29 mouse cellular contexts compared by ENCODE assay signal in genomic region chr15:102179924-102180323, GRCm38 (mm10). TPM values are rescaled to one million over a fixed set of nuclear protein-coding genes. Genes with fewer than 3 reads are reported as not detected.
DNase-seq lines count a peak whose midpoint lies in the region; ATAC-seq and TF ChIP-seq lines count a peak whose summit lies in the region.
"Had no signal": no experiment of that assay in that cellular context is flagged by ENCODE, and none has a peak within 500 bp of the region (broad histone marks: within the 10 kb centered on the region; RNA-seq: fewer than 3 reads in every experiment).

No protein-coding gene starts in this region.

- no peak overlapping the region for H3K4me2 ChIP-seq in forebrain, postnatal 0 days (ENCODE audit: low read depth)
- H3K4me2 ChIP-seq in midbrain, embryonic 16.5 days (ENCODE audit: low read length) = no peak overlapping the region
- H3K4me2 ChIP-seq: forebrain, embryonic 15.5 days; heart, embryonic 12.5 days; hindbrain, embryonic 14.5 days; limb, embryonic 12.5 days; liver, embryonic 11.5 days; midbrain, embryonic 12.5 days had no signal

- H3K36me3 ChIP-seq in forebrain, embryonic 10.5 days (replicated peaks) = peaks cover 30% of the 10 kb centered on the region
- 0 out of 2 replicates have a peak, but pooled peaks cover 4% of the 10 kb centered on the region for H3K36me3 ChIP-seq in forebrain, postnatal 0 days (ENCODE audit: insufficient read depth)
- H3K36me3 ChIP-seq in E14TG2a.4 (ENCODE audit: insufficient read depth, low read length) = peaks cover 80% of the 10 kb centered on the region
- no peaks in the 10 kb centered on the region for H3K36me3 ChIP-seq in midbrain, embryonic 16.5 days (ENCODE audit: control insufficient read depth, insufficient read depth, low read length)
- H3K36me3 ChIP-seq: forebrain, embryonic 15.5 days had no signal

- no peaks in the 10 kb centered on the region for H3K27me3 ChIP-seq in forebrain, embryonic 10.5 days (ENCODE audit: poor library complexity, severe bottlenecking)
- no peaks in the 10 kb centered on the region for H3K27me3 ChIP-seq in forebrain, postnatal 0 days (ENCODE audit: insufficient read depth, low read length)
- no peaks in the 10 kb centered on the region for H3K27me3 ChIP-seq in E14TG2a.4 (ENCODE audit: insufficient read depth, low read length)
- no peaks in the 10 kb centered on the region for H3K27me3 ChIP-seq in midbrain, embryonic 16.5 days (ENCODE audit: control insufficient read depth, insufficient read depth, low read depth, low read length)
- H3K27me3 ChIP-seq: forebrain, embryonic 15.5 days; heart, embryonic 12.5 days; limb, embryonic 12.5 days; midbrain, embryonic 12.5 days had no signal

- H3K27ac ChIP-seq in forebrain, embryonic 10.5 days = peak overlapping the region; percentile 20; the same call in 1 of the 2 replicates
- no peak overlapping the region for H3K27ac ChIP-seq in forebrain, postnatal 0 days (ENCODE audit: low read depth, low read length)
- no peak overlapping the region for H3K27ac ChIP-seq in midbrain, embryonic 16.5 days (ENCODE audit: low read length)
- H3K27ac ChIP-seq: forebrain, embryonic 15.5 days; gastrocnemius, adult 2 months; heart, adult 2 months; hindbrain, embryonic 14.5 days; kidney, postnatal 0 days; layer of hippocampus, adult 2 months; left cerebral cortex, adult 2 months; limb, embryonic 12.5 days; midbrain, embryonic 12.5 days; stomach, postnatal 0 days had no signal

- H3K9me3 ChIP-seq in forebrain, embryonic 10.5 days = no peaks in the 10 kb centered on the region
- H3K9me3 ChIP-seq in forebrain, postnatal 0 days (ENCODE audit: low read length) = no peaks in the 10 kb centered on the region
- H3K9me3 ChIP-seq in E14TG2a.4 (ENCODE audit: low read length) = no peaks in the 10 kb centered on the region
- H3K9me3 ChIP-seq in midbrain, embryonic 16.5 days (replicated peaks; ENCODE audit: control insufficient read depth, low read length, poor library complexity, severe bottlenecking) = no peaks in the 10 kb centered on the region
- H3K9me3 ChIP-seq: forebrain, embryonic 15.5 days; heart, embryonic 12.5 days; limb, embryonic 12.5 days; midbrain, embryonic 12.5 days had no signal

- no peak for DNase-seq in forebrain, embryonic 10.5 days (ENCODE audit: extremely low spot score, low spot score)
- no peak for DNase-seq in forebrain, postnatal 0 days
- DNase-seq in kidney, adult 9 months = peak; percentile 47
- DNase-seq in kidney, adult 18-20 months = no peak
- DNase-seq in ZHBTc4 (ENCODE audit: low read depth, low spot score) = peak; percentile 34
- DNase-seq: adrenal gland, postnatal 10 days; cerebellum, adult 8-10 months; gastrocnemius, adult 2 months; gastrocnemius, postnatal 36 days; heart, adult 2 months; liver, postnatal 0 days; lung, postnatal 36 days; right cerebral cortex, postnatal 4 days; thymus, adult 18-20 months; thymus, postnatal 25 days had no signal

- TF ChIP-seq CTCF in forebrain, postnatal 0 days (IDR thresholded peaks at IDR 0.05; ENCODE audit: low read depth) = no peak
- no peak for TF ChIP-seq CTCF in E14TG2a.4 (conservative IDR thresholded peaks at IDR 0.05; ENCODE audit: low read length)

- H3K9ac ChIP-seq in forebrain, postnatal 0 days = no peak overlapping the region
- no peak overlapping the region for H3K9ac ChIP-seq in midbrain, embryonic 16.5 days (ENCODE audit: low read depth, low read length)
- H3K9ac ChIP-seq: forebrain, embryonic 15.5 days; heart, embryonic 12.5 days; hindbrain, embryonic 14.5 days; limb, embryonic 12.5 days; liver, postnatal 0 days; midbrain, embryonic 12.5 days had no signal

- WGBS in forebrain, embryonic 10.5 days = 94% methylated on average over 14 of the region's 14 CpGs
- 91% methylated on average over 14 of the region's 14 CpGs for WGBS in forebrain, postnatal 0 days
- 94% methylated on average over 14 of the region's 14 CpGs for WGBS in midbrain, embryonic 16.5 days

- H3K4me1 ChIP-seq in forebrain, embryonic 10.5 days = no peaks in the 10 kb centered on the region
- no peaks in the 10 kb centered on the region for H3K4me1 ChIP-seq in forebrain, postnatal 0 days (ENCODE audit: insufficient read depth)
- peaks cover 59% of the 10 kb centered on the region for H3K4me1 ChIP-seq in E14TG2a.4 (replicated peaks; ENCODE audit: low read depth, low read length)
- no peaks in the 10 kb centered on the region for H3K4me1 ChIP-seq in midbrain, embryonic 16.5 days (ENCODE audit: control insufficient read depth, insufficient read depth, low read length)
- H3K4me1 ChIP-seq: forebrain, embryonic 15.5 days; heart, embryonic 12.5 days; limb, embryonic 12.5 days; midbrain, embryonic 12.5 days had no signal

- no peak for ATAC-seq in forebrain, postnatal 0 days
- no peak for ATAC-seq in midbrain, embryonic 16.5 days
- ATAC-seq: forebrain, embryonic 15.5 days; liver, postnatal 0 days had no signal

- no peak overlapping the region for H3K4me3 ChIP-seq in forebrain, embryonic 10.5 days
- no peak overlapping the region for H3K4me3 ChIP-seq in forebrain, postnatal 0 days (ENCODE audit: low read depth, low read length)
- H3K4me3 ChIP-seq in E14TG2a.4 (replicated peaks; ENCODE audit: low read length) = peak overlapping the region; percentile 75
- H3K4me3 ChIP-seq in midbrain, embryonic 16.5 days (ENCODE audit: low read depth, low read length) = no peak overlapping the region
- H3K4me3 ChIP-seq: forebrain, embryonic 15.5 days; gastrocnemius, adult 2 months; heart, adult 2 months; heart, embryonic 12.5 days; layer of hippocampus, adult 2 months; left cerebral cortex, adult 2 months; limb, embryonic 12.5 days; midbrain, embryonic 12.5 days had no signal

RNA-seq across cellular contexts. Expression of gene Zfp740, which starts 23.1 kb away (rescaled TPM):
- 71.7 and 72.7 TPM in 2 replicates for polyA plus RNA-seq in forebrain, embryonic 10.5 days (2016; fragmentation: Nextera tagmentation; extraction: Ambion mirVana)
- total RNA-seq in forebrain, postnatal 0 days (2014; rRNA removed) = 67.2 and 83.2 TPM in 2 replicates
- polyA plus RNA-seq in forebrain, postnatal 0 days (2015; fragmentation: Nextera tagmentation; extraction: Ambion mirVana) = 20.0 and 29.7 TPM in 2 replicates
- 54.0 and 59.2 TPM in 2 replicates for polyA plus RNA-seq in midbrain, embryonic 16.5 days (2015; fragmentation: Nextera tagmentation; extraction: Ambion mirVana)

RNA-seq across cellular contexts. Expression of gene Csad, which starts 24.6 kb away (rescaled TPM):
- 36.0 and 39.9 TPM in 2 replicates for polyA plus RNA-seq in forebrain, embryonic 10.5 days (2016; fragmentation: Nextera tagmentation; extraction: Ambion mirVana)
- total RNA-seq in forebrain, postnatal 0 days (2014; rRNA removed) = 46.2 and 47.8 TPM in 2 replicates
- 25.9 and 29.9 TPM in 2 replicates for polyA plus RNA-seq in forebrain, postnatal 0 days (2015; fragmentation: Nextera tagmentation; extraction: Ambion mirVana)
- 33.1 and 33.2 TPM in 2 replicates for polyA plus RNA-seq in midbrain, embryonic 16.5 days (2015; fragmentation: Nextera tagmentation; extraction: Ambion mirVana)

RNA-seq across cellular contexts. Expression of gene Soat2, which starts 29.6 kb away (rescaled TPM):
- 0.09 TPM in 1 of 2 replicates, not detected in the other for polyA plus RNA-seq in forebrain, embryonic 10.5 days (2016; fragmentation: Nextera tagmentation; extraction: Ambion mirVana)
- 0.10 TPM in 1 of 2 replicates, not detected in the other for total RNA-seq in forebrain, postnatal 0 days (2014; rRNA removed)
- polyA plus RNA-seq in forebrain, postnatal 0 days (2015; fragmentation: Nextera tagmentation; extraction: Ambion mirVana) = 0.12 TPM in 1 of 2 replicates, not detected in the other
- 0.21 TPM in 1 of 2 replicates, not detected in the other for polyA plus RNA-seq in midbrain, embryonic 16.5 days (2015; fragmentation: Nextera tagmentation; extraction: Ambion mirVana)
- total RNA-seq: layer of hippocampus, adult 2 months; layer of hippocampus, postnatal 14 days had no signal
- polyA plus RNA-seq: embryonic facial prominence, embryonic 11.5 days; forebrain, embryonic 15.5 days; hindbrain, embryonic 14.5 days; limb, embryonic 12.5 days had no signal

RNA-seq across cellular contexts. Expression of gene Igfbp6, which starts 35.8 kb away (rescaled TPM):
- 0.14 and 0.17 TPM in 2 replicates for polyA plus RNA-seq in forebrain, embryonic 10.5 days (2016; fragmentation: Nextera tagmentation; extraction: Ambion mirVana)
- 11.4 and 12.2 TPM in 2 replicates for total RNA-seq in forebrain, postnatal 0 days (2014; rRNA removed)
- 8.1 and 10.3 TPM in 2 replicates for polyA plus RNA-seq in forebrain, postnatal 0 days (2015; fragmentation: Nextera tagmentation; extraction: Ambion mirVana)
- 2.5 and 3.1 TPM in 2 replicates for polyA plus RNA-seq in midbrain, embryonic 16.5 days (2015; fragmentation: Nextera tagmentation; extraction: Ambion mirVana)
- polyA plus RNA-seq: embryonic facial prominence, embryonic 11.5 days had no signal

RNA-seq across cellular contexts. Expression of gene Spryd3, which starts 43.9 kb away (rescaled TPM):
- 10.8 and 12.7 TPM in 2 replicates for polyA plus RNA-seq in forebrain, embryonic 10.5 days (2016; fragmentation: Nextera tagmentation; extraction: Ambion mirVana)
- 90.6 and 110 TPM in 2 replicates for total RNA-seq in forebrain, postnatal 0 days (2014; rRNA removed)
- polyA plus RNA-seq in forebrain, postnatal 0 days (2015; fragmentation: Nextera tagmentation; extraction: Ambion mirVana) = 76.5 and 95.6 TPM in 2 replicates
- polyA plus RNA-seq in midbrain, embryonic 16.5 days (2015; fragmentation: Nextera tagmentation; extraction: Ambion mirVana) = 81.1 and 95.9 TPM in 2 replicates

Comparison
In these comparisons a context has a peak if more than half of its experiments do, and no peak if none do; other contexts are left out.
1. DNase-seq: peak in kidney, adult 9 months (single experiment) and ZHBTc4 (single experiment); none in forebrain, embryonic 10.5 days (single experiment), forebrain, postnatal 0 days (single experiment) and kidney, adult 18-20 months (single experiment).